Mouse (Mus musculus): Measurements from ENCODE around the gene Fmo1. TPM values are rescaled to one million over a fixed set of nuclear protein-coding genes. Genes with fewer than 3 reads are reported as not detected.

Gene Fmo1
- total and polyA plus RNA-seq, 3 experiments: 1.8 TPM; not detected in 2

DNA sequence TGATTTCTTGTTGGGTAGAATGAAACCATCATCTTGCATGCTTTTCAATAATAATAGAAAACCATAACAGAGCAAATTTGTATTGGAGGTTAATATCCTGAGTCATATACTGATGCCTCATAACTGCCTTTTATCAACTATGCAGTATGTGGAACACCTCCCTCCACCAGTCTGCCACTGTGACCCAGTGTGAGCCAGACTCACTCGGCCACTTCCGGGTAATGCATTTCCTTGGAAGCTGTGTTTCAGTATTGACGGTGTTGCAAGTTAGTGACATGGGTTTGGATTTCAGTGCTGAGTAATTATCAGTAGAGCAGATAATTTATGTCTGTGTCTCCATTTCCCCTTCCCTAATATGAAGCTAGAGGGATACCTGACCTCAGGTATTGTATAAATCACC is 2.8 kb downstream of the Fmo1 start:
- no peak for TF ChIP-seq KAT2A (conservative IDR thresholded peaks at IDR 0.05; ENCODE audit: low read depth, low read length)
- TF ChIP-seq MXI1 (IDR thresholded peaks at IDR 0.05; ENCODE audit: low read depth, low read length): no peak
- no peak for TF ChIP-seq GATA1 (IDR thresholded peaks at IDR 0.05; ENCODE audit: low read depth, low read length)
- TF ChIP-seq BHLHE40 (IDR thresholded peaks at IDR 0.05; ENCODE audit: borderline replicate concordance, low read depth, low read length): no peak
- no peak for TF ChIP-seq MAX (IDR thresholded peaks at IDR 0.05; ENCODE audit: low read length)
- no peak for TF ChIP-seq GABPA (IDR thresholded peaks at IDR 0.05; ENCODE audit: low read depth, low read length)
- TF ChIP-seq TAL1 (IDR thresholded peaks at IDR 0.05; ENCODE audit: low read length): no peak
- no peak for TF ChIP-seq USF2 (IDR thresholded peaks at IDR 0.05; ENCODE audit: borderline replicate concordance in 1 of 2, insufficient read depth in 1 of 2, low read depth in 1 of 2, low read length in 2 of 2)
- no peak for TF ChIP-seq NRF1 (IDR thresholded peaks at IDR 0.05; ENCODE audit: insufficient read depth, low read depth, low read length, poor library complexity, severe bottlenecking)
- no peak for TF ChIP-seq CHD1 (IDR thresholded peaks at IDR 0.05; ENCODE audit: low read depth, low read length)
- no peak for TF ChIP-seq CTCF (IDR thresholded peaks at IDR 0.05 in 2 of 3, conservative IDR thresholded peaks at IDR 0.05 in 1 of 3; ENCODE audit: control insufficient read depth in 1 of 3, insufficient read depth in 1 of 3, low read depth in 2 of 3, low read length in 3 of 3, poor library complexity in 1 of 3, severe bottlenecking in 1 of 3)
- no peak for TF ChIP-seq SIN3A (IDR thresholded peaks at IDR 0.05; ENCODE audit: low read length)
- TF ChIP-seq EP300 (IDR thresholded peaks at IDR 0.05; ENCODE audit: low read depth in 1 of 2, low read length in 2 of 2): no peak
- TF ChIP-seq ZNF384 (IDR thresholded peaks at IDR 0.05; ENCODE audit: low read depth, low read length): no peak
- no peak for TF ChIP-seq JUND (IDR thresholded peaks at IDR 0.05; ENCODE audit: low read depth, low read length)
- TF ChIP-seq ZMIZ1 (IDR thresholded peaks at IDR 0.05; ENCODE audit: low read depth, low read length): no peak
- no peak for TF ChIP-seq E2F4 (IDR thresholded peaks at IDR 0.05; ENCODE audit: borderline replicate concordance, low read depth, low read length)
- no peak for TF ChIP-seq MAZ (IDR thresholded peaks at IDR 0.05; ENCODE audit: low read depth, low read length)
- Histone ChIP-seq H3K4me3 (ENCODE audit: control insufficient read depth in 1 of 2, insufficient read depth in 1 of 2, low read depth in 2 of 2, low read length in 2 of 2) (no peak overlapping the region), H3K79me2 (ENCODE audit: control insufficient read depth, insufficient read depth, low read length, poor library complexity) (no peaks in the 10 kb centered on the region), H3K9ac (ENCODE audit: control insufficient read depth, low read depth, low read length, poor library complexity, severe bottlenecking) (no peak overlapping the region), H3K9me3 (replicated peaks; ENCODE audit: insufficient read depth, low read length) (no peaks in the 10 kb centered on the region), H3K36me3 (ENCODE audit: control insufficient read depth in 1 of 2, insufficient read depth in 2 of 2, low read length in 2 of 2) (no peaks in the 10 kb centered on the region), H3K27me3 (ENCODE audit: control insufficient read depth in 1 of 2, insufficient read depth in 2 of 2, low read length in 2 of 2) (no peaks in the 10 kb centered on the region; a peak in 1 of 4 replicates), H3K4me1 (ENCODE audit: control insufficient read depth in 1 of 2, insufficient read depth in 2 of 2, low read length in 2 of 2) (no peaks in the 10 kb centered on the region), H3K27ac (ENCODE audit: control insufficient read depth, low read depth, low read length) (no peak overlapping the region)
- DNase-seq (ENCODE audit: low read depth, low spot score): no peak

DNA sequence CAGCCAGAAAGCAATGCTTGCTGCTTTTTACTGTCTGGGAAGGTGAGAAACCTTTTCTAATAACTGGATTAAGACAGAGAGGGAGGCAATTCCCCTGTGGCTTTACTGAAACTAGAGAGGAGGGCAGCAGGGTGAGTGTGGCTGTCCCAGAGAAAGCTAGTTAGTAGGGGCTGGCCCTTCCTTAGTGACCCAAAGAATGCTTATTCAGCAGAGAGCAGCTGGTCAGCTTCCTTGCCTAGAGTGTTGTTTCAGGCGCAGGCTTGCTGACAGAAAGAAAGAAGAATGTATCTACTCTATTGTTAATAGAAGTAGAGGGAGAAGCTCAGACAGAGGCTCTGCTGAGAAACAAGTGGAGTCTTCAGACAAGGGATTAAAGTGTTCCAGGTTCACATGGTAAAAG is 4.1 kb downstream of the Fmo1 start:
- H3K36me3 ChIP-seq (ENCODE audit: control insufficient read depth in 1 of 2, insufficient read depth in 2 of 2, low read length in 2 of 2): no peaks in the 10 kb centered on the region
- H3K27me3 ChIP-seq (ENCODE audit: control insufficient read depth in 1 of 2, insufficient read depth in 2 of 2, low read length in 2 of 2): no peaks in the 10 kb centered on the region; a peak in 1 of 4 replicates
- no peak for DNase-seq (ENCODE audit: low read depth, low spot score)
- no peaks in the 10 kb centered on the region for H3K9me3 ChIP-seq (replicated peaks; ENCODE audit: insufficient read depth, low read length)
- H3K79me2 ChIP-seq (ENCODE audit: control insufficient read depth, insufficient read depth, low read length, poor library complexity): no peaks in the 10 kb centered on the region
- H3K4me1 ChIP-seq (ENCODE audit: control insufficient read depth in 1 of 2, insufficient read depth in 2 of 2, low read length in 2 of 2): no peaks in the 10 kb centered on the region
- H3K9ac ChIP-seq (ENCODE audit: control insufficient read depth, low read depth, low read length, poor library complexity, severe bottlenecking): no peak overlapping the region
- no peak overlapping the region for H3K27ac ChIP-seq (ENCODE audit: control insufficient read depth, low read depth, low read length)
- no peak for TF ChIP-seq NRF1 (IDR thresholded peaks at IDR 0.05; ENCODE audit: insufficient read depth, low read depth, low read length, poor library complexity, severe bottlenecking)
- no peak for TF ChIP-seq CHD1 (IDR thresholded peaks at IDR 0.05; ENCODE audit: low read depth, low read length)
- TF ChIP-seq JUND (IDR thresholded peaks at IDR 0.05; ENCODE audit: low read depth, low read length): no peak
- TF ChIP-seq TCF12 (IDR thresholded peaks at IDR 0.05; ENCODE audit: low read depth, low read length): no peak
- no peak for TF ChIP-seq KAT2A (conservative IDR thresholded peaks at IDR 0.05; ENCODE audit: low read depth, low read length)
- TF ChIP-seq USF2 (IDR thresholded peaks at IDR 0.05; ENCODE audit: borderline replicate concordance in 1 of 2, insufficient read depth in 1 of 2, low read depth in 1 of 2, low read length in 2 of 2): no peak
- TF ChIP-seq POLR2A (IDR thresholded peaks at IDR 0.05; ENCODE audit: control insufficient read depth in 1 of 2, insufficient read depth in 1 of 2, low read depth in 1 of 2, low read length in 2 of 2, poor library complexity in 1 of 2): no peak
- TF ChIP-seq BHLHE40 (IDR thresholded peaks at IDR 0.05; ENCODE audit: borderline replicate concordance, low read depth, low read length): no peak
- TF ChIP-seq MEF2A (IDR thresholded peaks at IDR 0.05; ENCODE audit: extremely low read depth, insufficient replicate concordance, low read depth, low read length, poor library complexity, severe bottlenecking): no peak
- TF ChIP-seq POLR2AphosphoS5 (IDR thresholded peaks at IDR 0.05; ENCODE audit: borderline replicate concordance, low read depth, low read length): no peak
- no peak for TF ChIP-seq SMC3 (IDR thresholded peaks at IDR 0.05; ENCODE audit: low read depth, low read length)
- TF ChIP-seq MAFK (IDR thresholded peaks at IDR 0.05; ENCODE audit: borderline replicate concordance, low read depth, low read length): no peak
- TF ChIP-seq ZC3H11A (IDR thresholded peaks at IDR 0.05; ENCODE audit: low read depth, low read length): no peak
- H3K4me3 ChIP-seq (ENCODE audit: control insufficient read depth in 1 of 2, insufficient read depth in 1 of 2, low read depth in 2 of 2, low read length in 2 of 2): no peak overlapping the region
